Mouse (Mus musculus): ENCODE results near the gene Chrna1.

- TF ChIP-seq CTCF (IDR thresholded peaks at IDR 0.05; ENCODE audit: low read depth) (no peak), EP300 (IDR thresholded peaks at IDR 0.05; ENCODE audit: low read depth) (no peak)
Measured at GRCm38 (mm10) chr2:73548542-73548941, 31.6 kb downstream of the Chrna1 start.
